Mouse (Mus musculus) lung, postnatal 0 days (tissue): Measurements from ENCODE around the gene Gse1.

Experiments
- CTCF ChIP-seq: IDR thresholded peaks from 2 replicates; pipeline ENCODE4 v1.5.1; 2016; ENCODE audit warnings: antibody characterized with exemption, mild to moderate bottlenecking
- EP300 ChIP-seq: IDR thresholded peaks from 2 replicates; pipeline ENCODE4 v1.6.1; 2016; ENCODE audit warnings: antibody characterized with exemption, mild to moderate bottlenecking, control low read depth

- TF ChIP-seq CTCF: no peak
- no peak for TF ChIP-seq EP300
Observed at GRCm38 (mm10) chr8:120568164-120568798, 340.0 kb downstream of the Gse1 start.
